Comparison of ENCODE assay signal across 8 mouse cellular contexts in the genomic region with DNA sequence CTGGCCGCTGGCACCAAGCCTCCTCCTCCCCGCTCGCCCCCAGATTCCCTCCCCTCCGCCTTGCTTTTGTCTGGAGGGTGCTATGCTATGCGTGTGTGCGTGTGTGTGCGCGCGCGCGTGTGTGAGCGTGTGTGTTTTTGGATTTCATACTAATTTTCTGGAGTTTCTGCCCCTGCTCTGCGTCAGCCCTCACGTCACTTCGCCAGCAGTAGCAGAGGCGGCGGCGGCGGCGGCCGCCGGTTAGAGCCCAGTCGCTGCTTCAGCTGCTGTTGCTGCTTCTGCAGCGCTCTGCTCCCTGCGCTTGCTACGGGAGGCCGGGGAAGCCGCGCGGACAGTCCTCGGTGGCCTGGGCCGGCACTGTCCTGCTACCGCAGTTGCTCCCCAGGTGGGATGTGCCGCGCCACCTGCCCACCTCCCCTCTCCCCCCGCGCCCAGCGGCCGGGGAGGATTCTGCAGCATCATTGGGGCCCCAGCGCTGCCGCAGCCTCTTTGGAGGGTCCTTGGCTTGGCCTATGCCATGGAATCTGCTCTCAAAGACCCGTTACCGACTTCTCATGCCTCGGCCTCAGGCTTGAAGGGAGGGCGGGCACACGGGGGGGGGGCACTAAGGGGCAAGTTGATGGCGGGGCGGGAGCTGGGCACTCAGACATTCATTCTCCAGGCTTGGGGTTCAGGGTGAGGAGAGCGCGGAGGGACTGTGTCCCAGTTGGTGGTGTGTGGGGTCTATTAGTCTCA. TPM values are rescaled to one million over a fixed set of nuclear protein-coding genes. Genes with fewer than 3 reads are reported as not detected.
DNase-seq lines count a peak whose midpoint lies in the region; ATAC-seq and TF ChIP-seq lines count a peak whose summit lies in the region.

No protein-coding gene starts in this region.

- peak overlapping the region; percentile 58 for H3K4me3 ChIP-seq in kidney, embryonic 16.5 days (ENCODE audit: low read length)
- peak overlapping the region; percentile 88 for H3K4me3 ChIP-seq in olfactory bulb, adult 2 months (ENCODE audit: insufficient read depth, low read depth, low read length)

- peak; percentile 93 for TF ChIP-seq POLR2A in olfactory bulb, adult 2 months (IDR thresholded peaks at IDR 0.05; ENCODE audit: insufficient read depth, low read depth, low read length)

- peak; percentile 67 for ATAC-seq in kidney, embryonic 16.5 days (ENCODE audit: low FRiP score, low TSS enrichment)

- WGBS in kidney, embryonic 16.5 days = under 1% methylated on average over 46 of the region's 50 CpGs
- WGBS in olfactory bulb, adult 2 months = under 1% methylated on average over 50 of the region's 50 CpGs

- intact Hi-C loops in gastrocnemius, postnatal 14 days (cut with DNase I; ENCODE audit: low total_unique reads) = loop anchor here (5.0 to 10.0 kb wide), 2 partner anchors 265 to 557 kb away; no protein-coding TSS in a partner anchor

- H3K4me1 ChIP-seq in kidney, embryonic 16.5 days (ENCODE audit: insufficient read depth, low read length) = peaks cover 16% of the 10 kb centered on the region; the same call in 1 of the 2 replicates
- peaks cover 5% of the 10 kb centered on the region; the same call in 1 of the 2 replicates for H3K4me1 ChIP-seq in olfactory bulb, adult 2 months (ENCODE audit: control insufficient read depth, insufficient read depth, low read length)

- H3K4me2 ChIP-seq in kidney, embryonic 16.5 days (replicated peaks; ENCODE audit: low read depth, low read length) = peak overlapping the region; percentile 79

- H3K27me3 ChIP-seq in kidney, embryonic 16.5 days (ENCODE audit: insufficient read depth, low read length) = peaks cover 56% of the 10 kb centered on the region

- DNase-seq in kidney, adult 8-10 months = no peak
- peak; percentile 50 to 74 for DNase-seq in cerebellum, postnatal 4 days (ENCODE audit: low spot score in 2 of 2)
- peak; percentile 30 for DNase-seq in gastrocnemius, postnatal 14 days
- peak; percentile 64 for DNase-seq in kidney, postnatal 10 days
- DNase-seq in liver (peak; percentile 20), adipocyte (ENCODE audit: low spot score) (no peak)

- H3K9me3 ChIP-seq in kidney, embryonic 16.5 days (ENCODE audit: low read length) = peaks cover 5% of the 10 kb centered on the region; the same call in 1 of the 2 replicates

- no peak for TF ChIP-seq CTCF in olfactory bulb, adult 2 months (IDR thresholded peaks at IDR 0.05; ENCODE audit: insufficient read depth, low read depth, low read length)

- H3K36me3 ChIP-seq in kidney, embryonic 16.5 days (ENCODE audit: insufficient read depth, low read length) = no peaks in the 10 kb centered on the region

- H3K9ac ChIP-seq in kidney, embryonic 16.5 days (replicated peaks; ENCODE audit: low read length) = peak overlapping the region; percentile 49

- H3K27ac ChIP-seq in kidney, embryonic 16.5 days (ENCODE audit: low read length) = no peak overlapping the region
- H3K27ac ChIP-seq in olfactory bulb, adult 2 months (ENCODE audit: insufficient read depth, low read depth, low read length) = peak overlapping the region; percentile 96

RNA-seq across cellular contexts. Expression of a gene that starts 1.4 kb away (rescaled TPM):
- 5.8 and 6.9 TPM in 2 replicates for polyA plus RNA-seq in kidney, embryonic 16.5 days (2015; fragmentation: Nextera tagmentation; extraction: Ambion mirVana)
- 10 to 100 TPM in 1 of 2 experiments, 1 to 10 TPM in 1; 7.2 to 11.0 TPM for total RNA-seq in gastrocnemius, postnatal 14 days (2021)
- polyA plus RNA-seq in olfactory bulb, adult 2 months (2012; ENCODE audit: insufficient read depth, insufficient read length, low replicate concordance, missing spikeins) = 159 and 204 TPM in 2 replicates

Comparison
In these comparisons a context has a peak if more than half of its experiments do, and no peak if none do; other contexts are left out.
1. DNase-seq: peak in cerebellum, postnatal 4 days (2 of 2), gastrocnemius, postnatal 14 days (single experiment), kidney, postnatal 10 days (single experiment) and liver (single experiment); none in kidney, adult 8-10 months (0 of 2) and adipocyte (single experiment).
2. RNA of a gene that starts 1.4 kb away (polyA plus RNA-seq): 159 to 204 TPM in olfactory bulb, adult 2 months; 5.8 to 6.9 TPM in kidney, embryonic 16.5 days; every median in the first group is over 10 times any median in the second.